Mouse (Mus musculus) left cerebral cortex, postnatal 25 days (tissue): ENCODE measurements at regions not wholly inside any gene's neighbourhood (a gene's known extent, or its start where the extent isn't known, plus 50 kb on each side); places are given as distances from the start of the nearest gene placed in this dataset.

Experiments
- DNase-seq, 2 experiments: peaks; one replicate each; pipeline ENCODE4 v3.0.0; 2022; ENCODE audit warnings: low spot score in 2 of 2, mixed read lengths in 1 of 2
- intact Hi-C: fragments of 180-260 bp; cut with DNase I; formaldehyde crosslinking; loops from one replicate; pipeline ENCODE4 v1.15.1; 2025

DNA sequence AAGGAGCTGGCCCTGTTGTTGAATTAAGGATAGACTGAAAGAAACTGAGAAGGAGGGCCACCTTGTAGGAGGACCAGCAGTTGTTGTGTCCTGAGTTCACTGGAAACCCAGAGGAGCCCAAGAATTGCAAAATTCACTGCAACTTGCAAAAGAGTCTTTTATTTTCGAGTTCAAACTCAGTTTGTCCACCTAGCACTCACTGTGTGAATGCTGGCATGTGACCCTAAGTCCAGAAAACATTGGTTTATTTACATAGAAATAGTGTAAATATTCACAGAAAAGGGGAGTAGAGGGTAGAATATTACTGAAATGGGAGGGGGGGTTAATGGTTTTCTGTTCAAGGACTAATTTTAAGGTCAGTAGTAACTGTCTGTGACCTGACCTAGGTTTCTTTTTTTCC is 394.7 kb downstream of the 4933405O20Rik start:
- intact Hi-C loops = no loop called here
- DNase-seq = no peak

DNA sequence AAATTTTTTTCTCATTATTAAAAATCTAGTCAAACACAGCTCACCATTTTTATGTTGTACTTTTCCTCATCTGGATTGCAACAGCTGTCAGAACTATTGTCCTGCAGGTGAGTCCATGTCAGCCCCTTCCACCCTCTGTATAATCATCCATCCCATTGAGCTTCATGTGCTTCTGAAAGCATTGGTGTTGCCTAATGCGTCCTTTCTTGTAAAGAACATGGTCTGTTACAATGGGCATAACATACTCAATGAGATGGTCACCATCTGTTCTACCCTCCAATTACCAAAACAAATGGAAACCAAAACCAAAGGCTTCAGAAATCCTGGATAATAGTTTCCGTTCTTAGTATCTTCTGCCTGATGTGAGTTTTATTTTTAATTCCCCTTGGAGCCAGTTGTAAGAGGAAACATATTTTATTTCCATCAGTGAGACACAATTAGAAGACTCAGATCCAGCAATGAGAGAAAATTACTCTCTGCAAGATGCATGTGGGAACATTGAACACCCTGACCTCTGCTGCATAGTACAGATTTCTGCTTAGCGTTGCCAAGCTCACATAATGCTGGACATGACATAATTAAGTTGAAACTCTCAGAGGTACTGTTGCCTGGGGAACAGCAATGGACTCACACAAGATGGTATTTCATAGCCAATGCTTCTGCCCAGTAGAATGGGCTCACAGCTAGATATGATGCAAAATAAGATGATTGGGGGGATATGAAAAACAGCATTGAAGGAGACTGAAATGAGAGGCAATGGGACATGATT is 443.1 kb downstream of the 4933405O20Rik start:
- intact Hi-C loops = no loop called here

DNA sequence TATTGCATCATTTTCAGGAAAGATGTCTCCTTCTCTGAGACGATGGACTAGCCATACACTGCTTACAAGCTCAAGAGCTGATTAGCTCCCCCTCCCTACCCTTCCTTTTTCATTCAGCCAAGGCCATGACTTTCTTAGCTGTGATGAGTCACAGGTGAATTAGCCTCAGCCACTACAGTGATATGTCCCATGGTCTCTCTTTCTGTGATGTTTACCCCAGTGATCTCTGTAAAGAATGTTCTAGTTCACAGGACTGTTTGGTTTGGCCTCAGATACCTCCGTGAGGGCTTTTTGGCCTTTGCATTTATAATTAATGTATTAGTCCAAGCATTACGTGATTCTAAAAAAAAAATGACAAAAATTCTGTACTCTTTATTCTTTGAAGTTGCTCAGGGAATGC is 452.5 kb downstream of the 4933405O20Rik start:
- intact Hi-C loops = no loop called here
- no peak for DNase-seq

More for the DNA sequence above, 443.1 kb downstream of the 4933405O20Rik start:
- DNase-seq = no peak

DNA sequence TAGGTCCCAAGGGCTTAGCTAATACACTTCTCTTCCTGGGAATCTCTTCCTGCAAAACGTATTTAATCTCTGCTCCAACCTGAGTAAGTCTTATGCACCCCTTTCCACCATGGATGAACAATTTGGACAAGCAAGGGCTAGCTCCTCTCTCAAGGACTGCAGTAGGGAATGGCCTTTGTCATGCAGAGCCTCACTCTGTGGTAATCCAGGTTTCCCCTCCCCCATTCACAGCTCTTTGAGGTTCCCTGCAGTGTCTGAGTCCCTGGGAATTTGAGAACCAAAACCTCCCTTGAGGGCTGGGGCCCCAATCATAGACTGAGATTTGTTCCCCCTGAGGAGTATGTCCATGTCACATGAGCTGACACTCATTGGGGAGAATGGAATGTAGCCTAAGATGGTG is 442.5 kb upstream of the Ano5 start:
- no peak for DNase-seq
- intact Hi-C loops = loop anchor here (10.0 kb wide), 1 partner anchor 64 kb away; no protein-coding TSS in a partner anchor

DNA sequence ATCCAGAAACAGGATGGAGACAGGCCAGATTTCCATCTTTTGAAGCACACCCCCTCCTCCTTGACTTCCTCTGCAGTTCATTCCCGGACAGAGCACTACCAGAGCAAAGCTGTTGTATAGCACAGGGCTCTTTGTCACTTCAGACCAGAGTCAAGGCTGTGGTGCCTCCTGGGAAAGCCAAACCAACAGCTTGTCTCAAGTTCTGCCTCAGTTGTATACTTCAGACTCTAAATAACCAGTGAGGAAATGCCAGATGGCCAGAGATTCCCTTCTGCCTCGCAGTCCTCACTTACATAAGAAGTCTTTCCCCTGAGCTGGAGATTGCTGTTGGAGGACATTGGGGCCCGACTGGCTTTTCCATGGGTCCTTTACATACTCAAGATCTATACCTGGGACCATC is 417.1 kb upstream of the Ano5 start:
- DNase-seq = peak; percentile 12 to 34
- intact Hi-C loops = no loop called here

DNA sequence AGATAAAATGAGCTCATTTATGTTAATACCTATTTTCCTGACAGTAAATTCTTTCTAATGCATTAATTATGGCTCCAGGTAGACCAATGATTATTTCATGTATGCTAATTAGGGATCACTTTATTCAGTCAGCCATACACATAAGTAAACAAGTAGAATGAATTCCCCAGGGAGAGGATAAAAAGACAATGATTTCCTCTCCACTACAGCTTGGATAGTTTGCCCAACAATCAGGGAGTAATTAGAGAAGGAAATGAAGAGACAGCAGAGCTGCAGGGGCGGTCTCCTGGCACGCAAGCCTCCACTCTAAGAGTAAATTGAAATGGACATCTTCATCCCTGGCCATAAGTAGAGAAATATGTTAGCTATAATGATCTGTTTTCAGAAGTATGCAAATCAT is 409.7 kb upstream of the Ano5 start:
- no peak for DNase-seq
- intact Hi-C loops = no loop called here

DNA sequence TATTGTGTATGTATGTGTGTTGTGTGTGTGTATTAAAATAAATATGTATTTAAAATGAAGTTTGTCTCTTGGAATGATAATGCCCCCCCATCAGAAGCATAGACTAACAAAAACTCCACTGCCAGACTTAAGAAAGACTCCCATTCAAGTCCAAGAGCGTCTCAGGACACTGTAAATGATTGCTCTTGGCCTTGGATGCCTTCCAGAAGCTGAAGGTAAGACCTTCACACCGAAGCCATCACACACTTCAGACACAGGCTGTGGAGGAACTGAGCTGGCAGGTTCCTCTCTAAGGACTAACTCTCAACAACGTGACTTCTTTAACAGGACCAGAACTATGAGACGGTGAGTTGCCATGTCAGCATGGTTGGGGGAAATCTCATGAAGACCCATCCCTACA is 370.0 kb upstream of the Ano5 start:
- intact Hi-C loops = no loop called here
- no peak for DNase-seq

DNA sequence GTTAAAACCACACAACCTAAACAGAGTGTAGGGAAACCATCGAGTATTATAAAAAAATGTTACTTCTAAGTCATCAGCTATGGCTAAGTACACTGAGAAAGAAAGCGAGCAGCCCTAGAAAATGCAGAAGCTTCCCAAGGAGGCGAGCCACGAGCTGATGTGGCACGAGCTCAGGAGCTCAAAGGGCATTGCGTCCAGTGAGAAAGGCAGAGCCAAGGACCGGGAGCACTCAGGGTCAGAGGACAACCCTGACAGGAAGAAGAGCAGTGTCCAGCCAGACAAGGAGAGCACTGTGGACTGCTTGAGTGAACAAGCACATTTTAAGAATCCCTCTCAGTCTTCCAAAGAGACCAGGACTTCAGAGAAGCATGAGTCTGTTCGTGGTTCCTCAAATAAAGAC is 335.6 kb upstream of the Ano5 start:
- no peak for DNase-seq
- intact Hi-C loops = loop anchor here (2.0 kb wide), 1 partner anchor 22 kb away; no protein-coding TSS in a partner anchor

DNA sequence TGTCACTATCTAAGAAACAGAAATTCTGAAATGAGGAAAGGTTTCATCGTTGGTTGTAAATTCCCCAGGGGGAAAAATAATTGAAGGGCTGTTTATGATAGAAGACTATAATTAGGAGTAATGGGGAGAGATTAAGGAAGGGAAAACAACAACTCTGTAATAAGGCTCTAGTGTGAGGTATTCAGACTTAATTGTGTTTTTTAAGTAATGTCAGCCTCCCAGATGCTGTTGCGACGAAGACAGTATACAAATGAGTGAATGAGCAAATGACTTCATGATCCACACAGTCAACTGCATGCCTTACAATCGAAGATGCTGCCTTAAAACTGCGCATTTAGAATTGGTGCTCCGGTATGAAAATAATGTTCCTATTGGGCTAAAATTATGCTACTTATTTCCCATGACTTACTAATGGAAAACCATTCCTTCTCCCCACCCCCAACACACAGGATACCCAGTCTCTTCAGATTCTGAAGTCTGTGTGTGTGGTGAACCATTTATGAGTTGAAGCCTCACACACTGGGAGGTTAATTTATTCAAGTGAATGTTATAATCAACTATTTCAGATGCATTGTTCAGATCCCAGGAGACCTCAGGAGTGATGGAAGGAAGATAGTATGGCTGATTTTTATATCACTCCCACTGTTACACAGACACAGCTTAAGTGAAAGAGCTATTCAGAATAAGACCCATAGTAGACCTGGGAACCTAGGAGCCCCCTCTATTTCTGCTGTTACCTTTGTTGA is 295.2 kb upstream of the Ano5 start:
- DNase-seq = no peak
- intact Hi-C loops = no loop called here

DNA sequence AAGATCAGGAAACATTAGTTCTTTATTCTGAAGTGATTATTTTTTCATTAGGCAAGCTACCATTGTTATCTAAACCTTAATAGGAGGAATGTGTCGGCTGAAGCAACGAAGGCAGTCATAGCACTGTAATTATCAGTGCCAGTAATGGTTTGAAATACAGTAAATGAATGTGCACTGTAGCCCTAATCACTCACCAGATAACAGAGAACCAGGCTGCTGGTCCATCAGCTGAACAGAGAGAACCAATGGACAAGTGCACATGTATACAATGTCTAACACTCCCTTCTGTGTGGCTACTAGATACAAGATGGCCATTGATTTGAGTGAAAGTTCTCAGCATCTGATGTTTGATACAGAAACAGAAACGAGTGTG is 294.6 kb upstream of the Ano5 start:
- intact Hi-C loops = no loop called here
- no peak for DNase-seq

DNA sequence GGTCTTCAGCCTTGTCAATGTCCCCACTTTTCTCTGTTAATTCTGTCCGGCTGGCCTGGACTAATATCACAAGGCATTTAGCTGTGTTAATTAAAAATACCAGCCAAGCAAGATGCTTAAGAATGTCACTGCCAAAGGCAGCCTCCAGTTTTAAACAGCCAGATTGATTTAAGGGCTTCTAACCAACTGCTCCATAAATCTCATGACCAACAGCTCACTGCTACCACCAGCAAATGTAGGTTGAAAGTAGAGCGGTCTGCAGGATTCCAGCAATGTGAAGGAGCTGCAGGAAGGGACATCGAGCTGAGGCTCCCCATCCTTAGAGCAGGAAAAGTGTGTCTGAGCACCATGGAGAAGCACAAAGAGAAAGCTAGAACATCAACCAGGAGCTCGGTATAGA is 289.5 kb upstream of the Ano5 start:
- DNase-seq = no peak

DNA sequence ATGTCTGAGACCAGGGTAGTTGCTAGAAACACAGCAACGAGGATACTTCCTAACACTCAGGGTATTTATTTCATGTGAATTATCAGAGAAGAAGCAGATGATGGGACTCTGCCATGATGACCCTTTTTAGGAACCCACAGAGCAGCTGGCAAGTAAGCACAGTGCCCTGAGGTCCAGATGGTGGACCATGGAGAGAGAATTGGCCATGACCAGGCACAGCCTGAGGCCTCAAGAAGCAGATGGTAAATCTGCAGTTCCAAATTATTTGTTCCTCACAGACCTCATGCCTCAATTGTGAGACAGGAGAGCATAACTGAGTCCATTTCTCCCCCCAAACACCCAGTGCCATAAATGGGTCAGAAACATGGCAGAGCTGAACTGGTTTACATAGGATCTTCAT is 289.0 kb upstream of the Ano5 start:
- intact Hi-C loops = no loop called here
- no peak for DNase-seq

More for the DNA sequence above, 289.5 kb upstream of the Ano5 start:
- intact Hi-C loops = no loop called here

DNA sequence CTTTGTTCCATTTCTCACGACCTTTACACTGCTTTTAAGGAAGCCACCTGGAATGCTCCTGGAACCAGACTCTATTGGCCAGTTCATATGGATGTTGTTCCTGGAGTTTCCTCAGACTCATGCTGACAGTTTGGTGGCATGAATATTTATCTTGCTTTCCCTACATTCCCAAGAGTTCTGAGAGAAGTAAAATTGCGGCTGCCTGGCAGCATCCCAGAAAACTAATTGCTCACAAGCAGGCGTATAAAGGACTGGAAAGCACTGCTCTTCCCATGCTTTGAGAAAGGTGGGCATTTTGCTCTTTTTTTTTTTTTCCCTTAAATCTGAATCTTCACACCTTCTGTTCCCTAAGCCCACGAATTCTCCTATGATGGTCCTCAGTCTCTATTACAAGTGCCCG is 283.7 kb upstream of the Ano5 start:
- peak; percentile 9 to 64 for DNase-seq
- intact Hi-C loops = no loop called here

DNA sequence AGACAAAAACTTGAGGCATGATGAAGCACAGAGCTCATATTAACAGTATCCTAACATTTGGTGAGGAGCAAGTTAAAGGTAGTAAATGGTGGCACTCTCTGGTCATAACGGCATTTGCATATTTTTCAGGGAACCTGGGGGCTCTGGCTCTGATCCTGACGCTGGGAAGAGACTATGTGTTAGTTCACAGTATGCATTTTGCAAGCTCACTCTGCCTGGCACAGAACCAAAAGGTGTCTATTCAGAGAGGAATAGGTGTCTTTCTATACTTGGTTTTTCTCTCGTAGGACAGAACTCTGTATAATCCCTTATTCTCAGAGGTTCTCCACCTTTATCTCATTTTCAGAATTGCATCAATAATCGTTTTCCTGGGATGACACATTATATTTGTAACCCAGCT is 276.2 kb upstream of the Ano5 start:
- no peak for DNase-seq
- intact Hi-C loops = no loop called here

DNA sequence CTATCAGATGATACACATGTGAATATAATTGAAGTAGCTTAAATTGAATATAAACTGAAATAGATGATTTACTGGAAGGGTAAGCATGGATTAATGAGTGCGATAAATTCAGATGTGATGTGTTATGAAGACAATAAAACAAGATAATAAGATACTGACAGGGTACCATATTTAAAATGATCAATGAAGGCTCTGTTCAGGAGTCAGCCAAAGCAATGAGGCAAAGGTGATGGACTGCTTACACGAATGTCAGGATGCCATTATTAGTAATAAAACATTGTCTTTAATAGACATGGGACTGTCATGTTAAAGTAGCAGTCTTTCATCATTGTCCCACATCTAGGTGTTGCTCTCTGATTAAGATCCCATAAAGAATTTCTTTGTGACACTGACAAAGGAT is 263.1 kb upstream of the Ano5 start:
- intact Hi-C loops = no loop called here
- DNase-seq = no peak

DNA sequence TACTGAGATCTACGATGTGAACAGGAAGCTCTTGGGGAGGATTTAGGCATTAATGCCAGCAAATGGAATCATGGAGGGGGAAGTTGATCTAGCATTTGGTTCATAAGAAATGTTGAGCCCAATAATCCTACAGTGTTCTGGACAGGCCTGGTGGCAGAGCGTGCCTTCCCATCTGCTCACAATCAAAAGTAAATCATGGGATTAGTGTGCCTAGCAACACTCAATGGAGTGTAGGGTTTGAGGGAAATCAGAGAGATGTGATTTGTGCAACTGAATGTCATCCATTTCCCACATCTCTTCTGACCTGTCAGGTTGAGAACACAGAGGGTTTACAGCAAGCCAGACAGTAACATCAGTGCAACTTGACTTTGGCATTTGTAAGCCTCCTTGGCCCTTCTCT is 256.4 kb upstream of the Ano5 start:
- intact Hi-C loops = no loop called here
- no peak for DNase-seq

DNA sequence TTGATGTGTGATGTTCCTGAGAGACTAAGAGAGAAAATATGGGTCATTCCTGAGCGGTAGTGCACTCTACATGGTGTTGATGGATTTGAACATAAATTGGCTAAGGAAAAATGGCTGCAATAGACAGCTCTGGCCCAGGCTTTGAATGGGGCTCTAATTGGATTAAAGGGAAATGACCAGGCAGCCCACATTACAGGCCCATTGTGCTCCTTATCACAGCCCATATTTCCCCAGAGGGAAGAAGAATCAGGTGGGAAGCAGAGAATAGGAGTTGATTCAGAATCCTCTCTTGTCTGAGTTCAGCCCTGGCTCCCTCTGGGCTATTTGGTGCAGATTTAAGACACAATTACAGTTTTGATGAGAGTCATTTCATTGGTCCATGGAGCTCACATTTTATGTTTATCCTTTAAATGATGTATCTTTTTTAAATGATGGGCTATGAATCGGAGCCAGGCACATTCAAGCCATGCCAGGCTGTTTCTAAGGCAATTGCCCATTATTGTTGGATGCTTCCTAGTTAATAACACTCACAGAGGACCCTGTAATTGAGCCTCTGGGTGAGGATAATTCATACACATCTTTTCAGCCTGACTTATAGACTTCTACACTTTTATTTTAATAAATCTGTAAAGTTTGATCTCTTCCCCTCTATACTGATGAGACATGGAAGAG is 251.5 kb upstream of the Ano5 start:
- no peak for DNase-seq
- intact Hi-C loops = no loop called here

DNA sequence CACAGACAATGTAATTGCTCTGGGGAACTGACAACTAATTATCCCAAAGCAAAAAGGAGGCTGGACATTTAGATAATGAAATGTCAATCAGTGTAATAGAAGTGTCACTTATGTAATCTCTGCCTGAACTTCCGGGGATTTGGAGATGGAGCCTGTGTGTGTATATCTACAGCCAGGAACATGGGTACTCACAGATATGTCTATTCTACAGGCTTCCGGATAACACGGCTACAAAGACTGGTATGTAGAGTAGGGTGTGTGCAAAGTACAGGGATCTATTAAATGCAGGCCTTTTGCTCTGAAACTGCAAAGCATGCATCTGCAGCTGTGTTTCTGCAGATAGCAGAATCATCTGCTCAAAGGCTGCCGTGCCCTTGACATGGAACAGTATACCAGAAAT is 246.7 kb upstream of the Ano5 start:
- intact Hi-C loops = loop anchor here (10.0 kb wide), 3 partner anchors 171 to 1309 kb away; no protein-coding TSS in a partner anchor
- no peak for DNase-seq

DNA sequence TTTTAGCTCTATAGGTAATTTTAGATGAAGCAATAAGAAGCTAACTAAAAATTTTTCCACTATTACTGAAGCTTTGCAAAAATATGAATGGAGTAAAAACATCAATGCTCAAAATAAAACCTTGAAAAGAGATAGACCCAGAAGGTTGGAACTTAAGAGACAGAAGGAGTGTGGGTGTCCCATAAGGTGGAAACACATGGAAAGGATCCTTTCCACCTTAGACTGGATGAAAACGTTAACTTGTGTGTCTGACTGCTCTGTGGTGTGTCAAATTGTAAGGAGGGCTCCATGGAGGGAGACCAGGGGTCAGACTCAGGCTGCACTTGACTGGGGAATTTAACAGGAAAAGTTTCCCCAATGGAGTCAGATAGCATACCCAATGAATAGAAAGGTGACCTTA is 244.9 kb upstream of the Ano5 start:
- intact Hi-C loops = loop anchor here (10.0 kb wide), 3 partner anchors 169 to 1311 kb away; no protein-coding TSS in a partner anchor
- DNase-seq = peak; percentile 42 to 75

DNA sequence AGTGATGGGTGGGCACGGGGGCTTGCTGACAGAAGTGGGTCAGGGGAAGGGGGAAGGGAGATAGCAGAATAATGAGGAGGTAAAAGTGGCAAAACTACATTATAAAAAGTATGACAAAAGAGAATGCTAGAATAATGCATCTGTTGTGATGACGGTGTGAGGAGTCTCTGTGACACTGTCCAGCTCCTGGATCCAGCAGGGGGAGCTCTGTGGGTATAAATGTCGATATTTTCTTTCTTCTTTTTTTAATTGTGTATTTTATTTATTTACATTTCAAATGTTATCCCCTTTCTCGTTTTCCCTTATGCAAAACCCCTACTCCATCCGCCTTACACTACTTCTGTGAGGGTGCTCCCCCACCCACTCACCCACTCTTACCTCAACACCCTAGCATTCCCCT is 243.9 kb upstream of the Ano5 start:
- DNase-seq = no peak
- intact Hi-C loops = loop anchor here (10.0 kb wide), 3 partner anchors 168 to 1312 kb away; no protein-coding TSS in a partner anchor
